Mouse (Mus musculus) bone marrow, adult 2 months (tissue): ENCODE measurements around the gene Ccni. TPM values are rescaled to one million over a fixed set of nuclear protein-coding genes. Genes with fewer than 3 reads are reported as not detected.
A peak's percentile ranks its signal among the peaks of the same experiment; 100 is the strongest.

Experiments
- H3K27ac ChIP-seq: fragments of 200-500 bp; 2 replicates; pipeline ENCODE4 v1.5.1; 2012; ENCODE audit warnings: low read depth, mild to moderate bottlenecking, control low read depth, inconsistent platforms, low read length; ENCODE audit not compliant: control insufficient read depth, poor library complexity, insufficient read depth
- H3K4me1 ChIP-seq: fragments of 200-500 bp; 2 replicates; pipeline ENCODE4 v1.6.1; 2011; ENCODE audit warnings: low read length; ENCODE audit not compliant: control insufficient read depth, insufficient read depth
- H3K4me3 ChIP-seq: fragments of 200-500 bp; replicated peaks from 2 replicates; pipeline ENCODE3; 2011; ENCODE audit warnings: mild to moderate bottlenecking, low read depth, low read length, control low read depth; ENCODE audit not compliant: control insufficient read depth
- CTCF ChIP-seq: fragments of 200-500 bp; IDR thresholded peaks from 2 replicates; pipeline ENCODE4 v1.5.1; 2011; ENCODE audit warnings: low read length, control low read depth; ENCODE audit not compliant: control insufficient read depth, insufficient read depth
- POLR2A ChIP-seq: fragments of 200-500 bp; IDR thresholded peaks from 2 replicates; pipeline ENCODE4 v1.6.1; 2011; ENCODE audit warnings: low read depth, mild to moderate bottlenecking, control low read depth, low read length, borderline replicate concordance; ENCODE audit not compliant: control insufficient read depth
- WGBS: fragments of 180-500 bp; shearing (Covaris S2); methylation state at CpG from one replicate; pipeline ENCODE4 v1.1.7; 2018; 5-methylcytosine and 5-hydroxymethylcytosine counted together
- polyA plus RNA-seq: library from polyadenylated mRNA; stranded (reverse); fragments of >200 nt; gene quantifications from 2 replicates; pipeline ENCODE4 v1.2.4, GENCODE M21; 2011; ENCODE audit warnings: low replicate concordance; ENCODE audit not compliant: missing spikeins, insufficient read depth, insufficient read length

Gene Ccni
- polyA plus RNA-seq, 1 experiment = 73.8 TPM

GRCm38 (mm10) chr5:93218375-93218774 is 12.1 kb upstream of the Ccni start:
- Histone ChIP-seq H3K4me3 (no peak overlapping the region), H3K27ac (no peak overlapping the region), H3K4me1 (no peaks in the 10 kb centered on the region)
- WGBS = 81% methylated on average over 3 of the region's 3 CpGs
- TF ChIP-seq POLR2A = no peak

GRCm38 (mm10) chr5:93207555-93207954 is 1.3 kb upstream of the Ccni start:
- no peak overlapping the region for H3K27ac ChIP-seq
- WGBS = 74% methylated on average over 1 of the region's 1 CpGs
- H3K4me3 ChIP-seq = no peak overlapping the region
- H3K4me1 ChIP-seq = no peaks in the 10 kb centered on the region
- TF ChIP-seq CTCF (no peak), POLR2A (no peak)

GRCm38 (mm10) chr5:93207006-93207348 is 682 bp upstream of the Ccni start:
- no peak for TF ChIP-seq POLR2A
- TF ChIP-seq CTCF = no peak
- H3K4me3 ChIP-seq = peak overlapping the region; percentile 98
- peak overlapping the region; percentile 99; the same call in 1 of the 2 replicates for H3K27ac ChIP-seq
- 7% methylated on average over 6 of the region's 6 CpGs for WGBS
- no peaks in the 10 kb centered on the region for H3K4me1 ChIP-seq

DNA sequence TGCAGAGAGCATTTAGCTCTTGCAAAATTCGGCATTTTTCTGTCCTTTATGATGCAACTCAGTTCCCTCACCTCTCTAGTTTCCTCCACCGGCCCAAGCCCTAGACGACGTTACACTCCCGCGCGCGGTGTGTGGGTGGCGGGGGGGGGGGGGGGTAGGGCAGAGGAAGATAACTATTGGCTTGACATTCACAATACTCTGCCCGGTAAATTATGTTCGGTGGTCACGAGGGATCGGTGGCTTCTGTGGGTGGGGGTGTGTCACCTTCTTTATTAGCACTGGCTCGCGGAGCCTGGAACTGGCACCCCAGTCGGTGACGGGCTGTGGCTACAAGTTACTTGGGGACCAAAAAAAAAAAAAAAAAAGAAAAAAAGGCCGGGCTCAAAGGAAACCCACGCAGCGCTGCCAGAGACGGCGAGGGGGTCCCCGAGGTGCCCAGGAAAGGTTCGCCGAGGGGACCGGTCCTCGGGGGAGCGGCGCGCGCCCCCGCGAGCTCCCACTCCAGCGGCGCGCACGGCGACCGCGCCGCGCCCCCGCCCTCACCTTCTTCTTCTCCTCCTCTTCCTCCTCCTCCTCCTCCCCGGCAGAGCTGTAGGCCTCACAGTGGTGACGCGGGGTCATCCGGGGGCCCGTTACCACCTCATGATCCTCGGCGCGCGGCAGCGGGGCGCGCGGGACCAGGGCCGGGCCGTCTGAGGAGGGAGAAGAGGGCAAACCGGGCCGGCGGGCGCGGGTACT is 755 bp downstream of the Ccni start:
- H3K4me1 ChIP-seq = no peaks in the 10 kb centered on the region
- TF ChIP-seq POLR2A = no peak; the same call in 1 of the 2 replicates
- TF ChIP-seq CTCF = no peak
- WGBS = under 1% methylated on average over 63 of the region's 63 CpGs
- peak overlapping the region; percentile 98 for H3K4me3 ChIP-seq
- peak overlapping the region; percentile 99 for H3K27ac ChIP-seq

DNA sequence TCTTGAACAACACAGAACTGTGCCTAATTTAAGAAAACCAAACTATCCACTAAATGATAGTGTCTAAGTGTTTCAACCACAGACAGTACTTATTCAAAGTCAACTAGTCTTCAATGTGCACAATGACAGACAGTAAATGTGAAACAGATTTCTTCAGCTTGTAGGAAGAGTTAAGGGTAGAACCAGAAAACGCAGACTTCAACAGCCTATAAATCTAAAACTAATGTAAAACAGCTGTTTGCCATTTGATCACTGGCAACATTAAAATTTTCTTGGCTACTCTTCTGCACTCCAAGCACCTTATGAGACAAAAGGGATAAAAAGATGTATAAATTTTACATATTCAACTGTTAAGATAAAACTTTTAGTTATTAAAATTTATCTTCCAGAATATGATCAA is 5.1 kb downstream of the Ccni start:
- TF ChIP-seq CTCF (no peak), POLR2A (no peak)
- H3K4me1 ChIP-seq = peaks cover 2% of the 10 kb centered on the region; the same call in 1 of the 2 replicates

GRCm38 (mm10) chr5:93198232-93198631 is 8.1 kb downstream of the Ccni start:
- WGBS = 54% methylated on average over 3 of the region's 3 CpGs
- H3K4me1 ChIP-seq = peaks cover 2% of the 10 kb centered on the region; the same call in 1 of the 2 replicates
- TF ChIP-seq POLR2A (no peak), CTCF (no peak)
- H3K27ac ChIP-seq = no peak overlapping the region
- no peak overlapping the region for H3K4me3 ChIP-seq

More for the DNA sequence above, 5.1 kb downstream of the Ccni start:
- WGBS = 92% methylated on average over 1 of the region's 1 CpGs
- Histone ChIP-seq H3K27ac (no peak overlapping the region), H3K4me3 (no peak overlapping the region)

DNA sequence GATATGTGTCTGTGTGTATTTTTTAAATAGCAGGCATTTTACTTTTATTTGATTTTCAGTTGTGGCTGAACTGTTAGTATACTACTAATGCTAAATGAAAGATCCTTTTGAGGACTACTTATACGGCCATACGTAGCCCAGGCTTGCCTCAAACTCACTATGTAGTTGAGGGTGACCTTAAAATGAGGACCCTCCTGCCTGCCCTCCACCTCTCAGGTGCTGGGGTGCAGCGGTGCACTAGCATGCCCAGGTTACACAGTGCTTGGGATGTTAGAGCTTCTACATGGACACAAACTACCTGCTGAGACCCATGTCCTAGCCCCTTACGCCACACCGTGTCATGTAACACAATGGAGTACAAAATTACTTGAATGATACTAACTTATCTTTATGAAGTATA is 15.9 kb downstream of the Ccni start:
- H3K27ac ChIP-seq = no peak overlapping the region
- H3K4me3 ChIP-seq = no peak overlapping the region
- TF ChIP-seq POLR2A (no peak), CTCF (no peak)
- 92% methylated on average over 5 of the region's 5 CpGs for WGBS
- no peaks in the 10 kb centered on the region for H3K4me1 ChIP-seq

DNA sequence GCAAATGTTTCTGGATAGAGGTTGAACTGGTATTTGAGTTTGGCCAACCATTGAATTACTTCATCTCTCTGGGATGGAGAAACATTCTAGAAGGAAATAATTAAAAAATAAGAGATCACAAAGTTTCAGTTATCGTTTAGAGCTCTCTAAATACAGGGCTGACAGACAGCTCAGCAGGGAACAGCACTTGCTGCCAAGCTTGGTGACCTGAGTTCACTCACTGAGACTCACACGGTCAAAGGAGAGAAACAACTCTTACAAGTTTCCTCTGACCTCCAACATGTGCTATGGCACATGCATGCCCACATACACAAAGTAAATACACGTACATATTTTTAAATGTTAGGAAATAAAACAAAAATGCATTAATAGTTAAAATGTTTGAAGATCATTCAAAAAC is 16.7 kb downstream of the Ccni start:
- Histone ChIP-seq H3K4me1 (no peaks in the 10 kb centered on the region), H3K4me3 (no peak overlapping the region), H3K27ac (no peak overlapping the region)
- TF ChIP-seq POLR2A (no peak), CTCF (no peak)
- WGBS = 84% methylated on average over 3 of the region's 3 CpGs

- H3K27ac ChIP-seq = no peak overlapping the region
- no peak; the same call in 1 of the 2 replicates for TF ChIP-seq CTCF
- TF ChIP-seq POLR2A = no peak
- WGBS = 80% methylated on average over 6 of the region's 6 CpGs
- no peak overlapping the region for H3K4me3 ChIP-seq
- no peaks in the 10 kb centered on the region for H3K4me1 ChIP-seq
These were observed 21.7 kb downstream of the Ccni start for GRCm38 (mm10) chr5:93184548-93184947.
